Mouse (Mus musculus): ENCODE results near the gene Nrxn3.

Gene Nrxn3

GRCm38 (mm10) chr12:89040151-89040550 is 317.5 kb downstream of the Nrxn3 start:
- DNase-seq (ENCODE audit: inconsistent age in 2 of 2, low spot score in 1 of 2) = no peak

DNA sequence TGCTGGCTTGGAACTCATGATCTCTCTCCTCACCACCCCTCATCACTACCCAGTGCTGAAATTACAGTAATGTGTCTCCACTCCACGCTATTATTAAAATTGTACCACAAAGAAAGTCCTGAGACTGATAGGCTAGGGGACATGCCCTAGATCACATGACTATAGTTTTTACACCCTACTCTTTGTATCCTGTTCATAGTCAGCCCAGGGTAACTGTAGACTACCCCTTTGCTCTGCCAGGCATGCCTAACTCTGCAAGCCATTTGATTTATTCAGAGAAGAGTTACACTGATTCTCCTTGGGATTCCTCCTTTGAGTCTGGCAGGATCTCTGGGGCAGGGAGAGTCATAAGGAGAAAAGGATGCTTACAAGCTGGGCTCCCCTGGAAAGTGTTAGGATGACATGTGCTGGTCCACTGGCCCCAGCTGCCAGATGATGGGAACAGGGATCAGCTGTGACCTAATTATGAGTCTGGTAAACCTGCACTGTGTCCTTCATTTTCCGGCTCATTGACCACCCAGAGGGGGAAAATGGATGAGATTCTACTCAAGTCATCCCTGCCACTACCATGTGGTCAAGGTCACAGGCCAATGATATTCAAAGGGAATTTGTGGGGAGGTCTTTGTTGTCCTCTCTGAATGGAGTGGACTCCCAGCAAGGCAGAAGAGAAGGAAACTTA is 318.9 kb downstream of the Nrxn3 start:
- DNase-seq (ENCODE audit: inconsistent age in 2 of 2, low spot score in 1 of 2) = no peak

DNA sequence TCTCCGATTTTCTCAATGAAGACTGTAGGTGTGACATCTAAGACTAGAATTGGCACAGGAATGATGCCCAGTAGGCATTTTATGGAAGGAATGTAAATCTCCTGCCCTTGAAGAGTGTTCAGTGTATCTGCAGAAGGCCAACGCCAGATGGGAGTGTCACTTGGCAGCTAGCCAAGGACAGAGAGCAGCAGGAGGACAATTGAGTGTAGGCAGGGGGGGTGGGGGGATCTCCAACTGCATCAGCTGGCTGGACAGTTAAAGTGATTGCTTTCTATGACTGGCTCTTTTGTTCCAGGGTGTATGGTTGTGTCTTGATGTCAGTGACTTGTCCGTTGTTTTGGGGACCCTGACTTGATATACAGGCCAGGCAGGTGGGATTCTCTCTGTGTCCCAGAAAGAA is 326.6 kb downstream of the Nrxn3 start:
- peak; percentile 61 to 65 for DNase-seq (ENCODE audit: inconsistent age in 2 of 2, low spot score in 1 of 2)

GRCm38 (mm10) chr12:89049686-89050085 is 327.0 kb downstream of the Nrxn3 start:
- DNase-seq (ENCODE audit: inconsistent age in 2 of 2, low spot score in 1 of 2) = no peak

DNA sequence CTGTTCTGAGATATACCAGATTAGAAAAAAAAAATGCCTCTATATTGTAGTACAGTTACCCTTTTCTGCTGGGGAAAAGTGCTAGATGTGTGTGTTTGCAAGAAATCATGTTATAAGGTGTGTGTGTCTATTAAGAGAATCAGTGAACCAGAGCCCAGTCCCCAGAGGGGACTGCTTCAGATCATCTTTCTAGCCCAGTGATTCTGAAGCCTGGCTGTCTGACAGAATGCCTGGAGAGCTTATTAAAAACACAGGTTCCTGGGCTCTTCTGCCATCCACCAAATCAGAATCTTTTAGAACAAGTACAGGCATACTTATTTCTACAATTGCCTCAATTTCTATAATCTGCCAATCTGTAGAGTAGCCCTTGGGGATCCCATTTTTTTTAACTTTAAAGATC is 349.8 kb downstream of the Nrxn3 start:
- no peak for DNase-seq (ENCODE audit: inconsistent age in 2 of 2, low spot score in 1 of 2)

GRCm38 (mm10) chr12:89073167-89073743 is 350.6 kb downstream of the Nrxn3 start:
- no peak for DNase-seq (ENCODE audit: inconsistent age in 2 of 2, low spot score in 1 of 2)

GRCm38 (mm10) chr12:89074551-89075295 is 352.0 kb downstream of the Nrxn3 start:
- no peak for DNase-seq (ENCODE audit: inconsistent age in 2 of 2, low spot score in 1 of 2)

GRCm38 (mm10) chr12:89093806-89094479 is 371.3 kb downstream of the Nrxn3 start:
- DNase-seq (ENCODE audit: inconsistent age in 2 of 2, low spot score in 1 of 2) = no peak

DNA sequence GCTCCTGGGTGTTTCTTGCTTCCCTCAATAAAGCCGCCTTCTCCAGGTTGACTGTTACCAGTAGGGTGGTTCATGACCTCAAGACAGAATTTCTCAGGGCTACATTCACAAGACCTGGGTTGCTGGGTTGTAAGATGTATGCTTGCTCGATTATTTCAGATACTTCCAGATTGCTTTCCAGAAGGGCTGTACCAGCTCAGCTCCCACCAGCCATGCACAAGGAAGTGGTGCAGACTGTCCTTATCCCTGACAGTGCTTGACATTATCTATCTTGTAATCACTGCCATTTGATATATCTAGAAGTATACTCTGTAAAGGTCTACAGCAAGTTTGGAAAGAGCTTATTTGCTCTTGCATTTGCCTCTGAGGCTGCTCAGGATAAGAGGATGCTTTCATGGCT is 374.9 kb downstream of the Nrxn3 start:
- DNase-seq (ENCODE audit: inconsistent age in 2 of 2, low spot score in 1 of 2) = no peak

DNA sequence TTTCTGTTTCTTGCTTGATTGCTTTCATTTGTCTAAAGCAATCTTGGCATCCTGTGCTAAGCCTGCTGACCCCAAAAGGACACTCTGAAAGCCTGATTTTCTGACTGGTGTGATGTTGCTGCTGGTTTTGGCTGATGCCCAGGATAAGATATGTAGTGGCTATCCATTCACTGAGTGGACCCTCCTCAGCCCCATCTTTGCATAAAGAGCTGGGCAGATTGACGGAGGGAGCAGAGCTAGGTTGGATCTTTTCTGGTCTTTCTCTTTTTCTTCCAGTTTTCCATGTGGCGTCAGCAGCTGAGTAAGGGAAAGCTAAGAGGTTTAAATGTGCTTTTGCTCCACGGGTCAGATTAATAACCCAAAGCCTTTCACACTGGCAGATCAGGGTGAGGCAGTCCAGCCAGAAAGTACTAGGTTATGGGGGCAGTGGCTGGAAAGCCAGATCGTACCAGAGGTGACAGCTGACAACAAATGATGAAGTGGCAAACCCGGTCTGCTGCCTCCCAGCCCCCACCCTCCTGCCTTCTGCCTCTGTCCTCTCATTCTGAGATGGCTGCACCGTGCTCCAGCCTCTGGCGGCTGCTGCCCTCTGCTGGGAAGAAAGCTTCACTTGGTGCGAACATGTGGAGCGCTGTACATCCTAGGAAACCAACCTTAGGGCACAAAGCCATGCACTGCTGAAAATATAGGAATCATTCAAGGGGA is 383.5 kb downstream of the Nrxn3 start:
- peak; percentile 71 to 86 for DNase-seq (ENCODE audit: inconsistent age in 2 of 2, low spot score in 1 of 2)

GRCm38 (mm10) chr12:89106881-89107584 is 384.4 kb downstream of the Nrxn3 start:
- no peak for DNase-seq (ENCODE audit: inconsistent age in 2 of 2, low spot score in 1 of 2)

- no peak for DNase-seq (ENCODE audit: inconsistent age in 2 of 2, low spot score in 1 of 2)
These were observed 387.2 kb downstream of the Nrxn3 start for GRCm38 (mm10) chr12:89109779-89110335.

DNA sequence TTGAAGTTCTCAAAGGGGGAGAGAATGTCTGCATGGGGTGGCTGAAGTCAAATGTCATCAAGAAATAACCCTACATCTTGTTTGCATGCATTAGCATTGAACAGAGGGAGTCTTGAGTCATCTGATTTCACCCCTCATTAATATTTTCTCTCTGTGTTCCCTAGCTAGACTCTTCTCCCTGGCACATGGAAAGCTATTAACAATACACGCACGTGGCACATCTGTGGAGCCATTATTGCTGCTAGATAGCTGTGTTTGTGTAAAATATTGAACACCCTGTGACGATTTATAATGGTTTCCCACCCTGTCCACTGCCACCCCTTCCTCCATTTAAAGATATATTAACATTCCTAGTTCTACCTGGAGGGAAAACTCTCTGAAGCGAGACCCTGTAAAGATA is 405.9 kb downstream of the Nrxn3 start:
- DNase-seq (ENCODE audit: inconsistent age in 2 of 2, low spot score in 1 of 2) = no peak

DNA sequence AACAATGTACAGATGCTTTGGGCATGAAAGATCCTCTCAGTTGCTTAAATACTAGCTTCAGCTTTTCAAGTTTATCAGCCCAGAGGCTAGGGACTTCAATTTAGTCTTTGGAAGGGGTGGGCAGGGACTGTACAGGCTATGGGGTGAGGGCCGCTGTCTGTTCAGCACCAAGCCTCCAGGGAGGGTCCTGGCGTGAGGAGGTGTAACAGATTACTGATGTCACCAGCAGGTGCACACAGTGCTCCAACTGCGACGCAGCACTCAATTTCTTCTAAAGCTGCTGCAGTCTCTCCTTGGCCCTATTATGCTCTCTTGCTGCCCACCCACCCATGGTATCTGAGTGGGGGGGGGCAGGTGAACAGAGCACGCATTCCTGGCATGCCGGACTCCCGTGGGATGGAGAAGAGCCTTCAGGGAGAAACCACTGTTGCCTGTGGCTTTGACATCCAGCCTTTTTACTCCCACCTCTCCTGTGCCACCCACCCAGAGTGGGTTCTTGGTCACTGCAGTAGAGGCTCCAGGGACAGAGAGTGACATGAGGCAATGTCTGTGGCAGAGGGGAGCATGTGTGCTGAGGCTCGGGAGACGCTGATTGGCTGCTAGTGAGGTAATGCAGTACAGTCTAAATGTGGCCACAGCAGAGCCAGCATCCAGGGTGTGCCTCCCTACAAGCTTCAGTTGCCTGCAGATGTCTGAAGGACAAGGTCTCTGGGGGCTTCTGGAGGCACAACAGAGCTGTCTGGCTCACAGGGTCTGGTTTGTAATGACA is 406.6 kb downstream of the Nrxn3 start:
- DNase-seq (ENCODE audit: inconsistent age in 2 of 2, low spot score in 1 of 2) = no peak

DNA sequence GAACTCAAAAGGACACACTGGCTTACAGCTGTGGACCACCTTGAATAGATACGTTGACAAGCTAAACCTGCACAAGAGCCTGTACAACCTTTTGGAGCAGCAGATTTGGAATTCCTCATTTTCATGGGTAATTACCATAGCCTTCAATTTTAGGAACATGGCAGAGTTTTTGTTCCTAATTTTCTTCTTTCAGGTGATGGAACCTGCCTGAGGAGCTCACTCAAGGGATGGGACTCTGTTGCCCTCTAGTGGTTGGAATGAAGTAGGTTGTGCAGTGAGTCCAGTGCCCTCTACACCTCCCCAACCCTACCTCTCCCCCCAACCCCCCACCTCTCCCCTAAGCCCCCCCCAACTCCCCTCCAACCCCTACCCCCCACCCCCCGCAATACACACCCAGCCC is 411.7 kb downstream of the Nrxn3 start:
- peak in 1 of 2 experiments; percentile 37 for DNase-seq (ENCODE audit: inconsistent age in 2 of 2, low spot score in 1 of 2)

- no peak for DNase-seq (ENCODE audit: inconsistent age in 2 of 2, low spot score in 1 of 2)
These were observed 412.2 kb downstream of the Nrxn3 start for GRCm38 (mm10) chr12:89134774-89135307.

GRCm38 (mm10) chr12:89148974-89149411 is 426.3 kb downstream of the Nrxn3 start:
- DNase-seq (ENCODE audit: inconsistent age in 2 of 2, low spot score in 1 of 2) = no peak

DNA sequence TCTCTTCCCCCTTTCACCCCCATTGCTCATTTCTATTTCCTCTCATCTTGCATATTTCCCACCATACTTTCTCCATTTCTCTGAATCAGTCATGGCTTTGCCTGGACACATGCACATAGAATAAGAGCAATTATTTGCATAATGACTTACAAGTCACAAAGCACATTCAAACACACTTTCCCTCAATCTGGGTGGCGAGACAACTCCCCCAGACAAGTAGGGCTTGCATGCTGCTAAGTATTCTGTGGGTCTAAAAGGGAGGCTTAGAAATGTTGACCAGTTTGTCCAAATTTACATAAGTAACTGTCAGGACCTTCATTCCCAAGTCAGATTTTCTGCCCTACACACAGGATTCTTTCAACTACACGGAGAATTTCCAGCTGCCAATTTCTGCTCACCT is 426.8 kb downstream of the Nrxn3 start:
- DNase-seq (ENCODE audit: inconsistent age in 2 of 2, low spot score in 1 of 2) = no peak
